Mouse (Mus musculus): ENCODE measurements around the gene Nyx. TPM values are rescaled to one million over a fixed set of nuclear protein-coding genes. Genes with fewer than 3 reads are reported as not detected.

The Nyx gene
- polyA plus RNA-seq, 1 experiment from 2014 or later: 0.03 TPM

DNA sequence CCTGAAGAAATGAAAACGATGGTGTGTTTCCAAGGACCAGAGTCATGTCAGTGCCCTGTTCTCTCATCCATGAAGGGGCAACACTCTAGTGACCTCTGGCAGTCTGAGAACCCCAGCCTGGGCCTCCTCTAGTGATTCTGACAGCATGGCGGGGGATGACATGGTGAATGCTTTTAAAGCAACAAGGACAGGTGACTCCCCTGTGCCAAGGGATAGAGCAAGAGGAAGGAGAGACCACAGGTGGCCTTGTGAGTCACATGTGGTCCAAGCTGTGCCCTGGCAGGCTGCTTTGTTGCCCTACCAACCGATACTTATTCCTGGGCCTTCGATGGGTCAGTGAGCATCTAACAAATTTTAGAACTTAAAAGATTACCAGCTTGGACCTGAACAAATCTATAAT, 54.7 kb downstream of the Nyx start:
- peaks cover 5% of the 10 kb centered on the region; the same call in 1 of the 2 replicates for H3K36me3 ChIP-seq (ENCODE audit: control insufficient read depth, insufficient read depth, low read length)
- H3K27me3 ChIP-seq (replicated peaks; ENCODE audit: control insufficient read depth, insufficient read depth, low read length): 0 out of 2 replicates have a peak, but pooled peaks cover 13% of the 10 kb centered on the region
- H3K9ac ChIP-seq (ENCODE audit: low read depth, low read length): no peak overlapping the region
- no peak for ATAC-seq (ENCODE audit: low read depth)
- 86% methylated on average over 4 of the region's 4 CpGs for WGBS
- no peaks in the 10 kb centered on the region for H3K4me1 ChIP-seq (ENCODE audit: control insufficient read depth, insufficient read depth, low read length)
- no peak overlapping the region for H3K27ac ChIP-seq (replicated peaks; ENCODE audit: low read depth, low read length)
- no peak overlapping the region for H3K4me2 ChIP-seq (ENCODE audit: low read depth, low read length)
- no peak overlapping the region for H3K4me3 ChIP-seq (ENCODE audit: low read depth, low read length)
- DNase-seq (ENCODE audit: low spot score): no peak
- no peaks in the 10 kb centered on the region for H3K9me3 ChIP-seq (ENCODE audit: control insufficient read depth, low read length)

DNA sequence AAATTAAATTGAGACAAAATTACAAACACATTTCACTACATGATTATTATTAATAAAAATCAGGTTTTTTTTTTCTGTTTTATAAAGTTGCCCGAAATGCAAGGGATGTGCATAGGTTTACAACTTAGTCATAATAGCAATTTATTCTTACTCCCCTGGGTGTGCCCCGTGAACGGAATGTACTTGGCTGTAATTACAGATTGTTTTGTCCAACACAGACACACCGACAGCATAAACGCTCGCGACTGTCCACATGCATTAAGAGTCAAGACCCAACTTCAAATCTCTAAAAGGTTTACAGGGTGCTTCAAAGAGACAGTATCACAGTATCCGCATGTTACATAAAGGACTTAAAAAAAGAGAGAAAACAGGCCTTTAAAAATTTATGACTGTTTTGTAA, 55.4 kb downstream of the Nyx start:
- Histone ChIP-seq H3K9ac (ENCODE audit: low read depth, low read length) (no peak overlapping the region), H3K36me3 (ENCODE audit: control insufficient read depth, insufficient read depth, low read length) (peaks cover 9% of the 10 kb centered on the region; the same call in 1 of the 2 replicates), H3K27me3 (replicated peaks; ENCODE audit: control insufficient read depth, insufficient read depth, low read length) (0 out of 2 replicates have a peak, but pooled peaks cover 13% of the 10 kb centered on the region), H3K27ac (replicated peaks; ENCODE audit: low read depth, low read length) (no peak overlapping the region), H3K4me3 (ENCODE audit: low read depth, low read length) (no peak overlapping the region), H3K9me3 (ENCODE audit: control insufficient read depth, low read length) (no peaks in the 10 kb centered on the region), H3K4me2 (ENCODE audit: low read depth, low read length) (no peak overlapping the region), H3K4me1 (ENCODE audit: control insufficient read depth, insufficient read depth, low read length) (no peaks in the 10 kb centered on the region)
- 81% methylated on average over 8 of the region's 8 CpGs for WGBS
- DNase-seq (ENCODE audit: low spot score) (no peak), ATAC-seq (ENCODE audit: low read depth) (no peak)

Other genes with a start within 250 kb of the Nyx start
- 123 and 132 TPM in 2 replicates for gene Ddx3x, start 185.1 kb upstream of the Nyx start, polyA plus RNA-seq (2014; fragmentation: Nextera tagmentation; extraction: Ambion mirVana)
- 2.6 and 2.7 TPM in 2 replicates for gene Gpr34, start 166.0 kb downstream of the Nyx start, polyA plus RNA-seq (2014; fragmentation: Nextera tagmentation; extraction: Ambion mirVana)
- 0.07 and 0.39 TPM in 2 replicates for gene Gpr82, start 195.3 kb downstream of the Nyx start, polyA plus RNA-seq (2014; fragmentation: Nextera tagmentation; extraction: Ambion mirVana)